Mouse (Mus musculus): ENCODE data around the gene Acy3. TPM values are rescaled to one million over a fixed set of nuclear protein-coding genes. Genes with fewer than 3 reads are reported as not detected.

Gene Acy3
- total and polyA plus RNA-seq, 2 experiments from 2014 or later: 21.5 to 74.8 TPM

GRCm38 (mm10) chr19:3975866-3976265 lies 10.5 kb upstream of the Acy3 start:
- DNase-seq (ENCODE audit: low spot score) (no peak), ATAC-seq (ENCODE audit: insufficient read depth, low read depth) (no peak)
- TF ChIP-seq CTCF (IDR thresholded peaks at IDR 0.05; ENCODE audit: low read depth) (no peak), EP300 (IDR thresholded peaks at IDR 0.05; ENCODE audit: low read depth) (no peak)
- Histone ChIP-seq H3K4me3 (ENCODE audit: low read depth, low read length) (no peak overlapping the region), H3K9me3 (replicated peaks; ENCODE audit: control insufficient read depth, low read length) (no peaks in the 10 kb centered on the region), H3K36me3 (replicated peaks; ENCODE audit: control insufficient read depth, insufficient read depth, low read length) (no peaks in the 10 kb centered on the region), H3K27ac (ENCODE audit: low read depth) (no peak overlapping the region), H3K4me2 (ENCODE audit: low read depth, low read length) (no peak overlapping the region), H3K9ac (replicated peaks; ENCODE audit: low read depth, low read length) (no peak overlapping the region), H3K4me1 (ENCODE audit: control insufficient read depth, insufficient read depth) (0 out of 2 replicates have a peak, but pooled peaks cover 2% of the 10 kb centered on the region), H3K27me3 (ENCODE audit: control insufficient read depth, insufficient read depth, low read length) (no peaks in the 10 kb centered on the region)
- 67% methylated on average over 2 of the region's 2 CpGs for WGBS

- ATAC-seq (ENCODE audit: insufficient read depth, low read depth) (peak; percentile 81), DNase-seq (ENCODE audit: low spot score) (peak; percentile 81)
- Histone ChIP-seq H3K9ac (replicated peaks; ENCODE audit: low read depth, low read length) (no peak overlapping the region), H3K4me2 (ENCODE audit: low read depth, low read length) (no peak overlapping the region), H3K27ac (ENCODE audit: low read depth) (no peak overlapping the region), H3K27me3 (ENCODE audit: control insufficient read depth, insufficient read depth, low read length) (no peaks in the 10 kb centered on the region), H3K4me1 (ENCODE audit: control insufficient read depth, insufficient read depth) (peaks cover 8% of the 10 kb centered on the region), H3K4me3 (ENCODE audit: low read depth, low read length) (no peak overlapping the region), H3K9me3 (replicated peaks; ENCODE audit: control insufficient read depth, low read length) (no peaks in the 10 kb centered on the region), H3K36me3 (replicated peaks; ENCODE audit: control insufficient read depth, insufficient read depth, low read length) (no peaks in the 10 kb centered on the region)
- TF ChIP-seq EP300 (IDR thresholded peaks at IDR 0.05; ENCODE audit: low read depth) (no peak), CTCF (IDR thresholded peaks at IDR 0.05; ENCODE audit: low read depth) (peak; percentile 95)
- 9% methylated on average over 4 of the region's 4 CpGs for WGBS
These were observed 6.1 kb upstream of the Acy3 start for GRCm38 (mm10) chr19:3980309-3980708.

- Histone ChIP-seq H3K4me2 (ENCODE audit: low read depth, low read length) (no peak overlapping the region), H3K36me3 (replicated peaks; ENCODE audit: control insufficient read depth, insufficient read depth, low read length) (no peaks in the 10 kb centered on the region), H3K9me3 (replicated peaks; ENCODE audit: control insufficient read depth, low read length) (no peaks in the 10 kb centered on the region), H3K27me3 (ENCODE audit: control insufficient read depth, insufficient read depth, low read length) (no peaks in the 10 kb centered on the region), H3K9ac (replicated peaks; ENCODE audit: low read depth, low read length) (no peak overlapping the region), H3K4me3 (ENCODE audit: low read depth, low read length) (no peak overlapping the region), H3K4me1 (ENCODE audit: control insufficient read depth, insufficient read depth) (peaks cover 14% of the 10 kb centered on the region), H3K27ac (ENCODE audit: low read depth) (no peak overlapping the region)
- DNase-seq (ENCODE audit: low spot score): no peak
- ATAC-seq (ENCODE audit: insufficient read depth, low read depth): no peak
- no peak for TF ChIP-seq EP300 (IDR thresholded peaks at IDR 0.05; ENCODE audit: low read depth)
- no peak for TF ChIP-seq CTCF (IDR thresholded peaks at IDR 0.05; ENCODE audit: low read depth)
- 71% methylated on average over 9 of the region's 9 CpGs for WGBS
These were observed 5.5 kb upstream of the Acy3 start for GRCm38 (mm10) chr19:3980917-3981316.

- H3K9me3 ChIP-seq (replicated peaks; ENCODE audit: control insufficient read depth, low read length): no peaks in the 10 kb centered on the region
These were observed 2.7 kb upstream of the Acy3 start for GRCm38 (mm10) chr19:3983527-3984200.

GRCm38 (mm10) chr19:3985261-3985681 lies 1.1 kb upstream of the Acy3 start:
- H3K9ac ChIP-seq (replicated peaks; ENCODE audit: low read depth, low read length): no peak overlapping the region
- no peaks in the 10 kb centered on the region for H3K9me3 ChIP-seq (replicated peaks; ENCODE audit: control insufficient read depth, low read length)
- peak; percentile 47 for DNase-seq (ENCODE audit: low spot score)
- H3K27me3 ChIP-seq (ENCODE audit: control insufficient read depth, insufficient read depth, low read length): no peaks in the 10 kb centered on the region
- H3K36me3 ChIP-seq (replicated peaks; ENCODE audit: control insufficient read depth, insufficient read depth, low read length): no peaks in the 10 kb centered on the region
- H3K4me3 ChIP-seq (ENCODE audit: low read depth, low read length): no peak overlapping the region
- no peak overlapping the region for H3K4me2 ChIP-seq (ENCODE audit: low read depth, low read length)
- peak overlapping the region; percentile 80 for H3K27ac ChIP-seq (ENCODE audit: low read depth)
- peaks cover 24% of the 10 kb centered on the region for H3K4me1 ChIP-seq (ENCODE audit: control insufficient read depth, insufficient read depth)
- TF ChIP-seq EP300 (IDR thresholded peaks at IDR 0.05; ENCODE audit: low read depth) (no peak), CTCF (IDR thresholded peaks at IDR 0.05; ENCODE audit: low read depth) (peak; percentile 1; the same call in 1 of the 2 replicates)
- 18% methylated on average over 8 of the region's 8 CpGs for WGBS
- ATAC-seq (ENCODE audit: insufficient read depth, low read depth): peak; percentile 49

More at GRCm38 (mm10) chr19:3983527-3984200, 2.7 kb upstream of the Acy3 start:
- no peak for ATAC-seq (ENCODE audit: insufficient read depth, low read depth)
- WGBS: 53% methylated on average over 9 of the region's 9 CpGs
- H3K27ac ChIP-seq (ENCODE audit: low read depth): no peak overlapping the region
- peaks cover 26% of the 10 kb centered on the region for H3K4me1 ChIP-seq (ENCODE audit: control insufficient read depth, insufficient read depth)
- no peak for DNase-seq (ENCODE audit: low spot score)
- no peaks in the 10 kb centered on the region for H3K27me3 ChIP-seq (ENCODE audit: control insufficient read depth, insufficient read depth, low read length)
- H3K9ac ChIP-seq (replicated peaks; ENCODE audit: low read depth, low read length): no peak overlapping the region
- no peak overlapping the region for H3K4me2 ChIP-seq (ENCODE audit: low read depth, low read length)
- H3K36me3 ChIP-seq (replicated peaks; ENCODE audit: control insufficient read depth, insufficient read depth, low read length): no peaks in the 10 kb centered on the region
- H3K4me3 ChIP-seq (ENCODE audit: low read depth, low read length): no peak overlapping the region
- TF ChIP-seq CTCF (IDR thresholded peaks at IDR 0.05; ENCODE audit: low read depth) (no peak), EP300 (IDR thresholded peaks at IDR 0.05; ENCODE audit: low read depth) (no peak)

GRCm38 (mm10) chr19:3988066-3988465 lies 1.7 kb downstream of the Acy3 start:
- no peaks in the 10 kb centered on the region for H3K9me3 ChIP-seq (replicated peaks; ENCODE audit: control insufficient read depth, low read length)
- WGBS: 78% methylated on average over 14 of the region's 14 CpGs
- H3K9ac ChIP-seq (replicated peaks; ENCODE audit: low read depth, low read length): no peak overlapping the region
- H3K4me1 ChIP-seq (ENCODE audit: control insufficient read depth, insufficient read depth): peaks cover 24% of the 10 kb centered on the region
- H3K36me3 ChIP-seq (replicated peaks; ENCODE audit: control insufficient read depth, insufficient read depth, low read length): no peaks in the 10 kb centered on the region
- ATAC-seq (ENCODE audit: insufficient read depth, low read depth): no peak
- H3K27ac ChIP-seq (ENCODE audit: low read depth): no peak overlapping the region
- no peak for DNase-seq (ENCODE audit: low spot score)
- no peaks in the 10 kb centered on the region for H3K27me3 ChIP-seq (ENCODE audit: control insufficient read depth, insufficient read depth, low read length)
- TF ChIP-seq CTCF (IDR thresholded peaks at IDR 0.05; ENCODE audit: low read depth): no peak
- TF ChIP-seq EP300 (IDR thresholded peaks at IDR 0.05; ENCODE audit: low read depth): no peak
- no peak overlapping the region for H3K4me2 ChIP-seq (ENCODE audit: low read depth, low read length)
- no peak overlapping the region for H3K4me3 ChIP-seq (ENCODE audit: low read depth, low read length)
